Mouse (Mus musculus) testis, adult 2 months (tissue): ENCODE results near the gene Cbln3.

ENCODE experiments used
- CTCF ChIP-seq: fragments of 200-500 bp; IDR thresholded peaks from 2 replicates; pipeline ENCODE4 v1.5.1; 2012; ENCODE audit warnings: low read depth, mild to moderate bottlenecking, inconsistent platforms, low read length, moderate library complexity; ENCODE audit not compliant: control insufficient read depth, insufficient read depth, insufficient replicate concordance
- POLR2A ChIP-seq: fragments of 200-500 bp; IDR thresholded peaks from 2 replicates; pipeline ENCODE4 v1.6.1; 2012; ENCODE audit warnings: low read depth, mild to moderate bottlenecking, inconsistent platforms, low read length, moderate library complexity; ENCODE audit not compliant: control insufficient read depth

DNA sequence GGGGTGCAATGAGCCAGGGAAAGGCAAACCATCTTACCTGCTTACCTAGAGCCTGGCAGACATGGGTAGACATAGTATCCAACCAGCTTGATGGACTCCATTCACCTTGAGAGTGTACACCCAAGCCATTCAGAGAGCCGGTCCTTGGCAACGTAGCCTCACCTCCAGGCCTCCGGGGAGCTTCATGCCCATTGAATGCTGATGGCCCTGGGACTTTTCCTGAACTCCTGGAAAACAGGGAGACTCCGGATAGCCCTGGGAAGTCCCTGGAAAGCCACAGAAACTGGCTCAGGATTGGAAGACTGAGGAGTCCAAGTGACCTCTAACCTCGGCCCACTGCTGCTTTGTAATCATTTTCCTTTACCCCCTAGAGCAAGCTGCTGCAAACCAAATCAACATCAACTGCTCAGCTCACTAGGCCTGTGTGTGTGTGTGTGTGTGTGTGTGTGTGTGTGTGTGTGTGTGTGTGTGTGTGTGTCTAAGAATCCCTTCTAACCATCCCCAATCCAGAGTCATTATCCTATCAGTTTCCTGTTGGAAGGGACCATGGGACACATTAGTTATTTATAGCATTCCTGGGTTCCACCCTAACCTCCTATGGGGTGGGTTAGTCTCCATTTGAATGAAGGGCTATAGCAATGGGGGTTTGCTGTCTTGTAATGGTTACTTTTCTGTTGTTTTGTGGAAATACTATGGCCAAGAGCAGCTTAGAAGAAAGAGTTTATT lies 49.2 kb downstream of the Cbln3 start:
- no peak for TF ChIP-seq POLR2A
- no peak for TF ChIP-seq CTCF
